In the genomic region with DNA sequence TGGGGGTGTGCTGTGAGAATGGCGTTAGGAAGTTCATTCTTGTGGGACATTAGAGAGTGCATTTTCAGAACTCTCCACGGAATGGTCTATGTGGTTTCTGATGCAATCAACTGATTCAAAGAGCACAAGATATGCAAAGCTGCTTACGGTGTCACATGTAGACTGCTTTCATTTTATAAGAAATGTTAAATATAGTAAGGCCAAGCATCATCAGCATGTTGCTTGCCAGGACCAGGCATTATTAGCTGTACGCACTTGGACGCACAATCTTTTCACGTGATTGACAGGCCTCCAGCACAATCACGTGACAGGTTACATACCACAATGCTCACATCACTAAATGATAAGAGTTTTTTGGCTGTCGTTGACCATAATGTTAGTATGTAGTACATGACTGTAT, we compare ENCODE assay signal across 19 mouse cellular contexts. TPM values are rescaled to one million over a fixed set of nuclear protein-coding genes. Genes with fewer than 3 reads are reported as not detected.
DNase-seq lines count a peak whose midpoint lies in the region; ATAC-seq and TF ChIP-seq lines count a peak whose summit lies in the region.
"Had no signal": no experiment of that assay in that cellular context is flagged by ENCODE, and none has a peak within 500 bp of the region (broad histone marks: within the 10 kb centered on the region; RNA-seq: fewer than 3 reads in every experiment).

No protein-coding gene starts in this region.

- WGBS in lung, adult 2 months: 67% methylated on average over 8 of the region's 8 CpGs

- DNase-seq in heart, postnatal 4 days: peak; percentile 46
- DNase-seq in heart, adult 9 months (ENCODE audit: low spot score in 2 of 2): no peak
- DNase-seq in B cell, adult 2 months: peak; percentile 65 to 71
- no peak for DNase-seq in left cerebral cortex, postnatal 25 days (ENCODE audit: low spot score in 2 of 2)
- no peak for DNase-seq in lung, adult 2 months
- DNase-seq: adrenal gland, postnatal 36 days; cerebellum, adult 9-10 months; forebrain, postnatal 0 days; gastrocnemius, adult 2 months; layer of hippocampus, postnatal 36 days; liver; right cerebral cortex, postnatal 14 days had no signal

- ATAC-seq in neutrophil, adult 5-6 weeks (ENCODE audit: extremely low read depth, insufficient number of reproducible peaks, low FRiP score, poor library complexity, severe bottlenecking): peak; percentile 63
- ATAC-seq: activated CD4-positive, CD25-positive, alpha-beta regulatory T cell, adult 4 months; forebrain, postnatal 0 days; midbrain, embryonic 16.5 days had no signal

- intact Hi-C loops in left cerebral cortex, postnatal 25 days (cut with DNase I): no loop called here

- H3K27ac ChIP-seq in bone marrow macrophage, adult 2 months (ENCODE audit: insufficient read depth, low read depth, low read length): peak overlapping the region; percentile 14; the same call in 1 of the 2 replicates
- H3K27ac ChIP-seq: gastrocnemius, adult 2 months; lung, embryonic 15.5 days; neural tube, embryonic 12.5 days had no signal

- H3K4me1 ChIP-seq in bone marrow macrophage, adult 2 months (ENCODE audit: control insufficient read depth, insufficient read depth, low read length): peaks cover 28% of the 10 kb centered on the region
- H3K4me1 ChIP-seq in lung, adult 2 months (ENCODE audit: control insufficient read depth, insufficient read depth, low read length): no peaks in the 10 kb centered on the region
- H3K4me1 ChIP-seq: neural tube, embryonic 12.5 days had no signal

- TF ChIP-seq POLR2A in bone marrow macrophage, adult 2 months (IDR thresholded peaks at IDR 0.05; ENCODE audit: borderline replicate concordance, low read depth, low read length): no peak
- no peak for TF ChIP-seq POLR2A in lung, adult 2 months (IDR thresholded peaks at IDR 0.05; ENCODE audit: borderline replicate concordance, extremely low read depth, low read depth, low read length)

- H3K4me3 ChIP-seq in bone marrow macrophage, adult 2 months (ENCODE audit: insufficient read depth, low read length): no peak overlapping the region
- no peak overlapping the region for H3K4me3 ChIP-seq in lung, adult 2 months (replicated peaks; ENCODE audit: extremely low read depth, low read depth, low read length)
- H3K4me3 ChIP-seq: gastrocnemius, adult 2 months; lung, embryonic 15.5 days; megakaryocyte, embryonic 14.5 days; neural tube, embryonic 12.5 days had no signal

- TF ChIP-seq CTCF in bone marrow macrophage, adult 2 months (IDR thresholded peaks at IDR 0.05; ENCODE audit: low read depth, low read length): no peak
- no peak for TF ChIP-seq CTCF in lung, adult 2 months (IDR thresholded peaks at IDR 0.05; ENCODE audit: insufficient read depth, low read length)

RNA-seq across cellular contexts. Expression of a gene that starts 4.6 kb away (rescaled TPM):
- total RNA-seq in heart, postnatal 4 days (2021): 100 to 1,000 TPM; 119 TPM
- polyA plus RNA-seq in bone marrow macrophage, adult 2 months (2012; ENCODE audit: insufficient read depth, insufficient read length, missing spikeins): 264 and 281 TPM in 2 replicates
- 69.4 and 71.8 TPM in 2 replicates for total RNA-seq in neutrophil, adult 5-6 weeks (2017)
- total RNA-seq in left cerebral cortex, postnatal 25 days (2021): 100 to 1,000 TPM; 854 to 900 TPM
- 106 and 107 TPM in 2 replicates for polyA plus RNA-seq in lung, adult 2 months (2012; rRNA removed)

RNA-seq across cellular contexts. Expression of a gene that starts 6.2 kb away (rescaled TPM):
- 10 to 100 TPM; 35.1 to 36.9 TPM for total RNA-seq in heart, postnatal 4 days (2021)
- 53.1 and 62.2 TPM in 2 replicates for polyA plus RNA-seq in bone marrow macrophage, adult 2 months (2012; ENCODE audit: insufficient read depth, insufficient read length, missing spikeins)
- 35.8 and 36.1 TPM in 2 replicates for total RNA-seq in neutrophil, adult 5-6 weeks (2017)
- 10 to 100 TPM; 23.0 to 28.2 TPM for total RNA-seq in left cerebral cortex, postnatal 25 days (2021)
- polyA plus RNA-seq in lung, adult 2 months (2012; rRNA removed): 15.4 and 24.5 TPM in 2 replicates

Comparison
In these comparisons a context has a peak if more than half of its experiments do, and no peak if none do; other contexts are left out.
1. DNase-seq: peak in heart, postnatal 4 days (single experiment) and B cell, adult 2 months (2 of 2); none in heart, adult 9 months (0 of 2), left cerebral cortex, postnatal 25 days (0 of 2) and lung, adult 2 months (single experiment).
2. RNA of a gene that starts 4.6 kb away (total RNA-seq): 854 to 900 TPM in left cerebral cortex, postnatal 25 days; 119 TPM in heart, postnatal 4 days and 69.4 to 71.8 TPM in neutrophil, adult 5-6 weeks; every median in the first group is over 4 times any median in the second.